Mouse (Mus musculus) cortical plate, adult 2 months (tissue): Measurements from ENCODE around the gene B4galt5. TPM values are rescaled to one million over a fixed set of nuclear protein-coding genes. Genes with fewer than 3 reads are reported as not detected.

Experiments used
- H3K27ac ChIP-seq: fragments of 200-500 bp; 2 replicates; pipeline ENCODE4 v1.5.1; 2012; ENCODE audit warnings: low read length, control low read depth, inconsistent platforms; ENCODE audit not compliant: insufficient read depth
- H3K4me1 ChIP-seq: fragments of 200-500 bp; 2 replicates; pipeline ENCODE4 v1.6.1; 2011; ENCODE audit warnings: low read length; ENCODE audit not compliant: control insufficient read depth, insufficient read depth
- H3K4me3 ChIP-seq: fragments of 200-500 bp; 2 replicates; pipeline ENCODE4 v1.5.1; 2011; ENCODE audit warnings: mild to moderate bottlenecking, low read length, control low read depth; ENCODE audit not compliant: insufficient read depth
- CTCF ChIP-seq: fragments of 200-500 bp; IDR thresholded peaks from 2 replicates; pipeline ENCODE4 v1.5.1; 2011; ENCODE audit warnings: mild to moderate bottlenecking, control low read depth, low read length; ENCODE audit not compliant: insufficient read depth; ENCODE audit errors: extremely low read depth
- POLR2A ChIP-seq: fragments of 200-500 bp; IDR thresholded peaks from 2 replicates; pipeline ENCODE4 v1.6.1; 2011; ENCODE audit warnings: mild to moderate bottlenecking, low read length, control low read depth; ENCODE audit not compliant: insufficient read depth; ENCODE audit errors: extremely low read depth
- polyA plus RNA-seq: library from polyadenylated mRNA; depleted of rRNA; stranded (reverse); fragments of >200 nt; gene quantifications from 2 replicates; pipeline ENCODE4 v1.2.3, GENCODE M21; 2012

B4galt5 gene
- polyA plus RNA-seq, 1 experiment, result 35.3 TPM

GRCm38 (mm10) chr2:167299861-167300667, 48.9 kb downstream of the B4galt5 start:
- no peak for TF ChIP-seq POLR2A
- TF ChIP-seq CTCF, result no peak
- Histone ChIP-seq H3K4me3 (no peak overlapping the region), H3K27ac (peak overlapping the region; percentile 9; the same call in 1 of the 2 replicates), H3K4me1 (peaks cover 5% of the 10 kb centered on the region)

- peaks cover 4% of the 10 kb centered on the region for H3K4me1 ChIP-seq
- 0 out of 2 replicates have a peak overlapping the region, but pooled peaks have one; percentile 32 for H3K27ac ChIP-seq
- TF ChIP-seq CTCF, result no peak
- no peak for TF ChIP-seq POLR2A
- H3K4me3 ChIP-seq, result no peak overlapping the region
Measured at GRCm38 (mm10) chr2:167298729-167299705, 50.0 kb downstream of the B4galt5 start.

DNA sequence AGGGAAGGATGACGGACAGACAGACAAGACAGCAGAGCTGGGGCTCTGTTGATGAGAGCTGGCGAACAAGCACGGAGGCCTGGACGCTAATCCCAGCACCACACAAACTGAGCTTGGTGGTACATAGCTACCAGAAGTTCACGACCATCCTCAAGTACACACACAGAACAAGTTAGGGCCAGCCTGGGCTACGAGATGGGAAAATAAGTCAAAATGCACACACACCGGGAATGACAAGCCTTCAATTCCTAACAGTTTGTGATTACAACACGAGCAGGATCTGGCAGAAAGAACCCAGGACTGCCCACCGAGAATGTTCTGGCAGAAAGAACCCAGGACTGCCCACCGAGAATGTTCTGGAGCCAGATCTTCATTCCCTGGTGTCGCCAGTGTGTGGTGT, 51.0 kb downstream of the B4galt5 start:
- TF ChIP-seq CTCF (no peak), POLR2A (no peak)
- no peak overlapping the region for H3K27ac ChIP-seq

DNA sequence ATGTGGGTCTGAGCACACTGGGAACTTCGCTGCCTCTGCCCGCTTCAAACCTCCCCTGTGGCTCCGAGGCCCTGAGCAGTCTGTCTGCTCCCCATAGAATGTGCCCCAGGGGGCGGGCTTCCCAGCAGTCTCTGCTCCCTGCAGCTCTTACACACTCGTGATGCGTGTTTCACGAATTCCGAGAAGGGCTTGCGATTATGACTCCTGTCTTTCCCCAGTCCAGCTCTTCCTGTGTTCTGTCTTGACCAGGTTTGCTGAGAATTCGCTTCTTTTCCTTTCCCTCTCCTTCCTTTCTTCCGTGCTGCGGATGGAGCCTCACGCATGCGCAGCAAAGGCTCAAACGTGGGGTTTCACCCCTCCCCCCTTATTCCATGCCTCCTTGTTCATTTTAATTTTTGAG, 54.1 kb downstream of the B4galt5 start:
- peak overlapping the region; percentile 48 for H3K4me3 ChIP-seq
- H3K4me1 ChIP-seq, result peaks cover 4% of the 10 kb centered on the region
- H3K27ac ChIP-seq, result no peak overlapping the region
- TF ChIP-seq CTCF (no peak), POLR2A (no peak)

More for the DNA sequence above, 51.0 kb downstream of the B4galt5 start:
- no peak overlapping the region for H3K4me3 ChIP-seq
- peaks cover 4% of the 10 kb centered on the region for H3K4me1 ChIP-seq

DNA sequence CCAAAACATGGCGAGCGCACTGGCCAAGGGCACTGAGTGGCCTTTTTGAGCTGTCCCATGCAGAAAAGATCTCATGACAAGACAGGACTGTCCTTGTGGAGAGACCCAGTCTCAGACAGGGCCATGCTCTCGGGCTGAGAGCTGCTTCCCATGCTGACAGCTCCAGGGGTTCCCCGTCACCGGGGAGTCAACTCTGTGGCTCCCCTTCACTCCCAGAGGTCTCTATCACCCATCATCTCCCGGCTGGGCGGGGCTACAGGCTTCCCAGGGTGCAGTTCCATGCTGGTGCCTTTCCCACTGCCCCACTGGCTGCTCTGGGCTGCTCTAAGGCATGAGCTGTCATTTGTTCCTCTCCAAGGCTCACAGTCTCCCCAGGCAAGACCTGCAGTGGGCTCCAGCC, 54.8 kb downstream of the B4galt5 start:
- Histone ChIP-seq H3K4me3 (peak overlapping the region; percentile 48; the same call in 1 of the 2 replicates), H3K27ac (no peak overlapping the region), H3K4me1 (peaks cover 4% of the 10 kb centered on the region)
- TF ChIP-seq CTCF (no peak), POLR2A (no peak)

- Histone ChIP-seq H3K4me3 (no peak overlapping the region), H3K4me1 (no peaks in the 10 kb centered on the region), H3K27ac (no peak overlapping the region)
- TF ChIP-seq POLR2A, result no peak
- TF ChIP-seq CTCF, result no peak
Measured at GRCm38 (mm10) chr2:167293289-167294085, 55.5 kb downstream of the B4galt5 start.

DNA sequence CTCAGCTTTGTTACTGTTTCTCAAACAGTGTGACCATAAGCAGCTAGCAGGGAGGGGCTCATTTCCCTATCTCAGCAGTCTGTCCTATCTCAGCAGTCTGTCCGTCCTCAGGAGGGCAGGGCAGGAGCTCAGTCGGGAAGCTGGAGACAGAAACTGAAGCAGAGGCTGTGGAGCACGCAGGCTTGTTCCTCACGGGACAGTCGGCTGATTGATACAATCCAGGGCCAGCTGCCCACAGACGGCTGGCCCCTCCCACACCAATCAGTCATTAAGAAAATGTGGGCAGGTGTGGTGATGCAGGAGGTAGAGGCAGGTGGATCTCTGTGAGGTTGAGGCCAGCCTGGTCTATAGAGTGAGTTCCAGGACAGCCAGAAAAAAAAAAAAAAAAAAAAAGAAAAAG, 56.1 kb downstream of the B4galt5 start:
- H3K4me3 ChIP-seq, result no peak overlapping the region
- H3K4me1 ChIP-seq, result no peaks in the 10 kb centered on the region
- TF ChIP-seq CTCF, result no peak
- H3K27ac ChIP-seq, result no peak overlapping the region

- no peak overlapping the region for H3K4me3 ChIP-seq
- TF ChIP-seq CTCF (no peak), POLR2A (no peak)
- H3K27ac ChIP-seq, result no peak overlapping the region
- no peaks in the 10 kb centered on the region for H3K4me1 ChIP-seq
Measured at GRCm38 (mm10) chr2:167292151-167292591, 56.8 kb downstream of the B4galt5 start.

DNA sequence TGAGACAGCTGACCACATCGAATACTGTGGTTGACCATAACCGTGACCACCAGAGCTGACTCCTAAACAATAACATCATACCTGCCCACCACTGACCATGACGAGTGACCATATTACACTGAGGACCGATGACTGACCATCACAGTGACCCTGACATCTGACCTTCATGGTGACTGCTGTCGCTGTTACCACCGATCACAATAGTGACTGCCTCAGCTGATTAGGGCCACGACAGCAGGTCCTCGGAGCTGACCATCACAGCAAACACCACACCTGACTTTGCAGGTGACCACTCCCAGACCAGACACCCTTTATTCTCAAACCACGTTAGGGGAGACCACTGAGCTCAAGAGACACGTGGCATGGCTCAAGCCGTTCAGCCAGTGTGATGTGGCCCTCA, 57.3 kb downstream of the B4galt5 start:
- Histone ChIP-seq H3K27ac (no peak overlapping the region), H3K4me3 (no peak overlapping the region), H3K4me1 (no peaks in the 10 kb centered on the region)
- TF ChIP-seq CTCF (no peak), POLR2A (no peak)
